Mouse (Mus musculus): ENCODE data around the gene Grip1. TPM values are rescaled to one million over a fixed set of nuclear protein-coding genes. Genes with fewer than 3 reads are reported as not detected.

The Grip1 gene
- polyA plus RNA-seq, 1 experiment from 2014 or later, result 9.8 TPM

DNA sequence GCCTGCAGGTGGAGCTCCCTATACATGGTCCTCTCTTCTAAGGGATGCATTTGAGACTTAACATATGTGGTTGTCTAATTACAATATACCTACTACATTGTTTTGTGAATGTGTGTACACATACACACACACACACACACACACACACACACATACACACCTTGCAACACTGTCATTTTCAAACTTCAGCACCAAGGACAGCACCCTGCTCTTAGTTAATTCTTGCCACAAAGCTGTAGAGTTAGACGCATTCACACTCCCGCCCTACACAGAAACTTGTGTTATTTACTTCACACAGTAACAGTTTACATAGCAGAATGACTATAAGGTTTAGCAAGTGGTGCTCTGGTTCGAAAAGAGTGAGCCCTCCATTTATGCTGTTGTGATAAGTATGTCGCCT lies 251.7 kb downstream of the Grip1 start:
- H3K4me1 ChIP-seq (replicated peaks; ENCODE audit: control insufficient read depth, insufficient read depth, low read length), result no peaks in the 10 kb centered on the region
- no peaks in the 10 kb centered on the region for H3K27me3 ChIP-seq (ENCODE audit: control insufficient read depth, insufficient read depth, low read length)
- no peak for ATAC-seq (replicated peaks; ENCODE audit: low FRiP score)
- H3K4me2 ChIP-seq (ENCODE audit: low read depth, low read length, severe bottlenecking), result no peak overlapping the region
- H3K36me3 ChIP-seq (ENCODE audit: control insufficient read depth, insufficient read depth, low read length), result no peaks in the 10 kb centered on the region
- H3K9me3 ChIP-seq (ENCODE audit: control insufficient read depth, low read length), result no peaks in the 10 kb centered on the region
- no peak for DNase-seq (ENCODE audit: low spot score)
- H3K4me3 ChIP-seq (ENCODE audit: low read depth, low read length), result no peak overlapping the region
- 61% methylated on average over 4 of the region's 4 CpGs for WGBS
- H3K27ac ChIP-seq (ENCODE audit: low read depth, low read length), result no peak overlapping the region
- H3K9ac ChIP-seq (ENCODE audit: low read length), result no peak overlapping the region

GRCm38 (mm10) chr10:119706281-119706680 lies 252.7 kb downstream of the Grip1 start:
- no peak overlapping the region for H3K4me2 ChIP-seq (ENCODE audit: low read depth, low read length, severe bottlenecking)
- no peak overlapping the region for H3K27ac ChIP-seq (ENCODE audit: low read depth, low read length)
- H3K4me3 ChIP-seq (ENCODE audit: low read depth, low read length), result no peak overlapping the region
- no peak overlapping the region for H3K9ac ChIP-seq (ENCODE audit: low read length)
- H3K27me3 ChIP-seq (ENCODE audit: control insufficient read depth, insufficient read depth, low read length), result no peaks in the 10 kb centered on the region
- ATAC-seq (replicated peaks; ENCODE audit: low FRiP score), result no peak
- H3K4me1 ChIP-seq (replicated peaks; ENCODE audit: control insufficient read depth, insufficient read depth, low read length), result no peaks in the 10 kb centered on the region
- no peak for DNase-seq (ENCODE audit: low spot score)
- 94% methylated on average over 4 of the region's 4 CpGs for WGBS
- H3K36me3 ChIP-seq (ENCODE audit: control insufficient read depth, insufficient read depth, low read length), result no peaks in the 10 kb centered on the region
- H3K9me3 ChIP-seq (ENCODE audit: control insufficient read depth, low read length), result no peaks in the 10 kb centered on the region

- H3K27me3 ChIP-seq (ENCODE audit: control insufficient read depth, insufficient read depth, low read length), result no peaks in the 10 kb centered on the region
- no peak for DNase-seq (ENCODE audit: low spot score)
- H3K9ac ChIP-seq (ENCODE audit: low read length), result no peak overlapping the region
- H3K4me3 ChIP-seq (ENCODE audit: low read depth, low read length), result no peak overlapping the region
- H3K9me3 ChIP-seq (ENCODE audit: control insufficient read depth, low read length), result no peaks in the 10 kb centered on the region
- WGBS, result 95% methylated on average over 10 of the region's 10 CpGs
- no peak overlapping the region for H3K4me2 ChIP-seq (ENCODE audit: low read depth, low read length, severe bottlenecking)
- ATAC-seq (replicated peaks; ENCODE audit: low FRiP score), result no peak
- no peaks in the 10 kb centered on the region for H3K36me3 ChIP-seq (ENCODE audit: control insufficient read depth, insufficient read depth, low read length)
- H3K27ac ChIP-seq (ENCODE audit: low read depth, low read length), result no peak overlapping the region
- no peaks in the 10 kb centered on the region for H3K4me1 ChIP-seq (replicated peaks; ENCODE audit: control insufficient read depth, insufficient read depth, low read length)
These were observed 253.4 kb downstream of the Grip1 start for GRCm38 (mm10) chr10:119706983-119707382.

GRCm38 (mm10) chr10:119721887-119722286 lies 268.3 kb downstream of the Grip1 start:
- H3K4me1 ChIP-seq (replicated peaks; ENCODE audit: control insufficient read depth, insufficient read depth, low read length), result 0 out of 2 replicates have a peak, but pooled peaks cover 2% of the 10 kb centered on the region
- no peak overlapping the region for H3K4me2 ChIP-seq (ENCODE audit: low read depth, low read length, severe bottlenecking)
- H3K4me3 ChIP-seq (ENCODE audit: low read depth, low read length), result no peak overlapping the region
- H3K27me3 ChIP-seq (ENCODE audit: control insufficient read depth, insufficient read depth, low read length), result no peaks in the 10 kb centered on the region
- DNase-seq (ENCODE audit: low spot score) (no peak), ATAC-seq (replicated peaks; ENCODE audit: low FRiP score) (no peak)
- no peaks in the 10 kb centered on the region for H3K36me3 ChIP-seq (ENCODE audit: control insufficient read depth, insufficient read depth, low read length)
- H3K27ac ChIP-seq (ENCODE audit: low read depth, low read length), result no peak overlapping the region
- H3K9me3 ChIP-seq (ENCODE audit: control insufficient read depth, low read length), result no peaks in the 10 kb centered on the region
- H3K9ac ChIP-seq (ENCODE audit: low read length), result no peak overlapping the region
- WGBS, result 82% methylated on average over 3 of the region's 3 CpGs

GRCm38 (mm10) chr10:119722471-119722870 lies 268.8 kb downstream of the Grip1 start:
- Histone ChIP-seq H3K27ac (ENCODE audit: low read depth, low read length) (no peak overlapping the region), H3K9me3 (ENCODE audit: control insufficient read depth, low read length) (no peaks in the 10 kb centered on the region), H3K36me3 (ENCODE audit: control insufficient read depth, insufficient read depth, low read length) (no peaks in the 10 kb centered on the region), H3K27me3 (ENCODE audit: control insufficient read depth, insufficient read depth, low read length) (no peaks in the 10 kb centered on the region), H3K4me3 (ENCODE audit: low read depth, low read length) (no peak overlapping the region), H3K4me1 (replicated peaks; ENCODE audit: control insufficient read depth, insufficient read depth, low read length) (0 out of 2 replicates have a peak, but pooled peaks cover 2% of the 10 kb centered on the region), H3K9ac (ENCODE audit: low read length) (no peak overlapping the region), H3K4me2 (ENCODE audit: low read depth, low read length, severe bottlenecking) (no peak overlapping the region)
- ATAC-seq (replicated peaks; ENCODE audit: low FRiP score) (no peak), DNase-seq (ENCODE audit: low spot score) (no peak)
- 69% methylated on average over 2 of the region's 2 CpGs for WGBS

- Histone ChIP-seq H3K9me3 (ENCODE audit: control insufficient read depth, low read length) (no peaks in the 10 kb centered on the region), H3K27ac (ENCODE audit: low read depth, low read length) (no peak overlapping the region), H3K9ac (ENCODE audit: low read length) (no peak overlapping the region), H3K36me3 (ENCODE audit: control insufficient read depth, insufficient read depth, low read length) (no peaks in the 10 kb centered on the region), H3K4me2 (ENCODE audit: low read depth, low read length, severe bottlenecking) (no peak overlapping the region), H3K4me3 (ENCODE audit: low read depth, low read length) (no peak overlapping the region), H3K4me1 (replicated peaks; ENCODE audit: control insufficient read depth, insufficient read depth, low read length) (0 out of 2 replicates have a peak, but pooled peaks cover 2% of the 10 kb centered on the region), H3K27me3 (ENCODE audit: control insufficient read depth, insufficient read depth, low read length) (no peaks in the 10 kb centered on the region)
- ATAC-seq (replicated peaks; ENCODE audit: low FRiP score), result no peak
- no peak for DNase-seq (ENCODE audit: low spot score)
- 85% methylated on average over 9 of the region's 9 CpGs for WGBS
These were observed 270.0 kb downstream of the Grip1 start for GRCm38 (mm10) chr10:119723671-119724070.

DNA sequence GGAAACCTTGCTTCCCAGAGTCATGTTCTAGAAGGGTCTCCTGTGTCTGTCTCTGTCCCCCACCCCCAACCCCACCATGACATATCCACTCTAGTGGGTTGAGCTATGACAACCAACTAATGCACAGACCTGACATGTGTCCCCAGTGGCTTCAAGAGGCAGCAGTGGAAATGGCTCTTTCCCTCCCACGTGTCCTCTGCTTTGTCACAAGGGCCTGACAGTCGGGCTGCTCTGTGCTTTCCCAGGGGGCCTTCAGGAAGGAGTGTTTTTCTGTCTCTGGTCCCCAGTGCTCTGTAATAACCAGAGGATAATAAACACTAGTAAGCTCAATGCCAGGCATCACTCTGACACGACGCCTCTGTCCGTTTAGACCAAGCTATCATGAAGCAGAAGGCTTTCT lies 271.7 kb downstream of the Grip1 start:
- no peak overlapping the region for H3K4me2 ChIP-seq (ENCODE audit: low read depth, low read length, severe bottlenecking)
- no peaks in the 10 kb centered on the region for H3K36me3 ChIP-seq (ENCODE audit: control insufficient read depth, insufficient read depth, low read length)
- 76% methylated on average over 5 of the region's 5 CpGs for WGBS
- 0 out of 2 replicates have a peak, but pooled peaks cover 2% of the 10 kb centered on the region for H3K4me1 ChIP-seq (replicated peaks; ENCODE audit: control insufficient read depth, insufficient read depth, low read length)
- H3K9me3 ChIP-seq (ENCODE audit: control insufficient read depth, low read length), result no peaks in the 10 kb centered on the region
- ATAC-seq (replicated peaks; ENCODE audit: low FRiP score) (no peak), DNase-seq (ENCODE audit: low spot score) (no peak)
- no peak overlapping the region for H3K9ac ChIP-seq (ENCODE audit: low read length)
- no peak overlapping the region for H3K27ac ChIP-seq (ENCODE audit: low read depth, low read length)
- no peaks in the 10 kb centered on the region for H3K27me3 ChIP-seq (ENCODE audit: control insufficient read depth, insufficient read depth, low read length)
- no peak overlapping the region for H3K4me3 ChIP-seq (ENCODE audit: low read depth, low read length)

- Histone ChIP-seq H3K9me3 (ENCODE audit: control insufficient read depth, low read length) (no peaks in the 10 kb centered on the region), H3K4me3 (ENCODE audit: low read depth, low read length) (no peak overlapping the region), H3K36me3 (ENCODE audit: control insufficient read depth, insufficient read depth, low read length) (no peaks in the 10 kb centered on the region), H3K4me1 (replicated peaks; ENCODE audit: control insufficient read depth, insufficient read depth, low read length) (0 out of 2 replicates have a peak, but pooled peaks cover 2% of the 10 kb centered on the region), H3K27ac (ENCODE audit: low read depth, low read length) (no peak overlapping the region), H3K4me2 (ENCODE audit: low read depth, low read length, severe bottlenecking) (no peak overlapping the region), H3K9ac (ENCODE audit: low read length) (no peak overlapping the region), H3K27me3 (ENCODE audit: control insufficient read depth, insufficient read depth, low read length) (no peaks in the 10 kb centered on the region)
- ATAC-seq (replicated peaks; ENCODE audit: low FRiP score) (no peak), DNase-seq (ENCODE audit: low spot score) (no peak)
- WGBS, result 82% methylated on average over 7 of the region's 7 CpGs
These were observed 272.3 kb downstream of the Grip1 start for GRCm38 (mm10) chr10:119725966-119726365.

DNA sequence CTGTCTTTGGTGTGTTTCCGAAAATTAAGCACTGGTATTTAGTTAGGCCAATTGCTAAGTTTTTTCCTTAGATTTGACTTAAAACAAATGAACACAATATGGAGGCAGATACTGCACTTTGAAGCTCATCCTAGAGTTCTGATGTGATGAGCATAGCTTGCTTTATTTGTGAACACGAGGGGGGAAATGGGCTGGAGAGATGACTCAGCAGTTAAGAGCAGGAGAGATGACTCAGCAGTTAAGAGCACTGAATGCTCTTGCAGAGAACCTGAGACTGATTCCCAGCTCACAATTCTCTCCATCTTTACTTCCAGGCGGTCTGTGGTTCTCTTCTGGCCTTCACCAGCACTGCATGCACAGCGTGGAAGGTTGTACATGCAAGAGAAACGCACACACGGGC lies 273.3 kb downstream of the Grip1 start:
- Histone ChIP-seq H3K4me2 (ENCODE audit: low read depth, low read length, severe bottlenecking) (no peak overlapping the region), H3K27ac (ENCODE audit: low read depth, low read length) (no peak overlapping the region), H3K9me3 (ENCODE audit: control insufficient read depth, low read length) (no peaks in the 10 kb centered on the region), H3K9ac (ENCODE audit: low read length) (no peak overlapping the region), H3K4me3 (ENCODE audit: low read depth, low read length) (no peak overlapping the region), H3K36me3 (ENCODE audit: control insufficient read depth, insufficient read depth, low read length) (no peaks in the 10 kb centered on the region), H3K27me3 (ENCODE audit: control insufficient read depth, insufficient read depth, low read length) (no peaks in the 10 kb centered on the region), H3K4me1 (replicated peaks; ENCODE audit: control insufficient read depth, insufficient read depth, low read length) (0 out of 2 replicates have a peak, but pooled peaks cover 2% of the 10 kb centered on the region)
- DNase-seq (ENCODE audit: low spot score) (no peak), ATAC-seq (replicated peaks; ENCODE audit: low FRiP score) (no peak)
- 88% methylated on average over 6 of the region's 6 CpGs for WGBS
